Mouse (Mus musculus) stomach, embryonic 15.5 days (tissue): ENCODE measurements around the gene Frmd4b. TPM values are rescaled to one million over a fixed set of nuclear protein-coding genes. Genes with fewer than 3 reads are reported as not detected.

ENCODE experiments used
- ATAC-seq: fragments of 200-750 bp; cut with Nextera tagmentation; 2 replicates; pipeline ENCODE4 v1.8.0; 2017; ENCODE audit warnings: low read depth, moderate number of reproducible peaks, moderate TSS enrichment; ENCODE audit not compliant: insufficient read depth, low FRiP score
- H3K27ac ChIP-seq: fragments of 300-500 bp; sonication (generic); 2 replicates; pipeline ENCODE4 v1.5.1; 2015; ENCODE audit warnings: mild to moderate bottlenecking, inconsistent platforms
- H3K27me3 ChIP-seq: fragments of 300-500 bp; sonication (generic); replicated peaks from 2 replicates; pipeline ENCODE4 v1.6.1; 2015; ENCODE audit warnings: inconsistent platforms
- H3K36me3 ChIP-seq: fragments of 300-500 bp; sonication (generic); 2 replicates; pipeline ENCODE4 v1.6.1; 2015; ENCODE audit warnings: inconsistent platforms
- H3K4me1 ChIP-seq: fragments of 300-500 bp; sonication (generic); 2 replicates; pipeline ENCODE4 v1.6.1; 2015; ENCODE audit warnings: inconsistent platforms
- H3K4me2 ChIP-seq: fragments of 300-500 bp; sonication (generic); 2 replicates; pipeline ENCODE4 v1.6.1; 2015; ENCODE audit warnings: mild to moderate bottlenecking, inconsistent platforms
- H3K4me3 ChIP-seq: fragments of 300-500 bp; sonication (generic); replicated peaks from 2 replicates; pipeline ENCODE4 v1.5.1; 2015; ENCODE audit warnings: inconsistent platforms
- H3K9ac ChIP-seq: fragments of 300-500 bp; sonication (generic); 2 replicates; pipeline ENCODE4 v1.6.1; 2015; ENCODE audit warnings: inconsistent platforms
- H3K9me3 ChIP-seq: fragments of 300-500 bp; sonication (generic); 2 replicates; pipeline ENCODE4 v1.6.1; 2016; ENCODE audit warnings: inconsistent platforms
- WGBS: fragments of 180-500 bp; shearing (Covaris S2); methylation state at CpG from one replicate; pipeline ENCODE4 v1.1.7; 2015; 5-methylcytosine and 5-hydroxymethylcytosine counted together
- polyA plus RNA-seq: library from polyadenylated mRNA; unstranded; fragments of >200 nt; fragmentation: Nextera tagmentation; extraction: Ambion mirVana; gene quantifications from 2 replicates; pipeline ENCODE4 v1.2.1, GENCODE M21; 2015

Gene Frmd4b
- polyA plus RNA-seq, 1 experiment from 2014 or later, result 14.6 TPM

DNA sequence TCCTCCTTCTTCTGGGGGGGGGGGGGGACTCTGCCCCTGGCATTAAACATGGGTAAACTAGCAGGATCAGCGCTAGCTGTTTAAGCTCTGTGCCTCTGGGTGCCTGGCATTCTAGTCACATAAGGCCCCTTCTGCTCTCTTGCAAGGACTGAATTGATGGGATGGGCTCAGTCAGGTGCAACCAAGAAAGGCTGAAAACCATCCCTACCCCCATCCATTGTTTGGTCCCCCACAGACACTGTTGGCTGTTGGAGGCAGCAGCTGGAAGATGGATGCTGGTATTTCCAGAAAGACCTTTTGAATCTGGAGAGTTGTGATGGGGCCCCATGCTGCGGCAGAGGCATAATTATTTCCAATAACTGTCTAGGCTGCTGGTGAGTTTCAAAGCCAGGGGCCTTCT, 7.3 kb downstream of the Frmd4b start:
- no peaks in the 10 kb centered on the region for H3K9me3 ChIP-seq
- no peak overlapping the region for H3K9ac ChIP-seq
- no peaks in the 10 kb centered on the region for H3K36me3 ChIP-seq
- H3K4me2 ChIP-seq, result no peak overlapping the region
- 69% methylated on average over 2 of the region's 2 CpGs for WGBS
- ATAC-seq, result no peak
- H3K27ac ChIP-seq, result no peak overlapping the region
- no peaks in the 10 kb centered on the region for H3K27me3 ChIP-seq
- H3K4me1 ChIP-seq, result no peaks in the 10 kb centered on the region
- H3K4me3 ChIP-seq, result no peak overlapping the region

DNA sequence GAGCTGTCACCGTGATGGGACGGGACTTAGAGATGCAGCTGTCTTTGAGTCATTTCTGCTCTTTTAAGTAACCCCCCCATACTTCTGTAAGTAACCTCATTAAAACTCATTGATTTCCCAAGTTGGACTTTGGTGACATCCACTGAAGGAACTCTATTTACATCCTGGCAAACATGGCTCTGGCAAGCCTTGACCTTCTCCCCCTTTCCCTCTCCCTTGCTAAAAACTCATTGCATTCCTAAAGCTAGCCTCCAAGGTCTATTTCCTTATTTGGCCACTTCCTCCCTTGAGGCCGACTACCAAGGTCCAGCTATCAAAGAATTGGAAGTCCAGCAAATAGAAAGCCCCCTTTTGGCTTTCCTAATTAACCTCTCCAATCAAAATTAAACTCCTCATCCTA, 9.7 kb downstream of the Frmd4b start:
- Histone ChIP-seq H3K4me2 (no peak overlapping the region), H3K27me3 (no peaks in the 10 kb centered on the region), H3K4me3 (no peak overlapping the region), H3K27ac (no peak overlapping the region), H3K9me3 (no peaks in the 10 kb centered on the region), H3K4me1 (no peaks in the 10 kb centered on the region), H3K9ac (no peak overlapping the region), H3K36me3 (no peaks in the 10 kb centered on the region)
- no peak for ATAC-seq
- WGBS, result 46% methylated on average over 3 of the region's 3 CpGs

DNA sequence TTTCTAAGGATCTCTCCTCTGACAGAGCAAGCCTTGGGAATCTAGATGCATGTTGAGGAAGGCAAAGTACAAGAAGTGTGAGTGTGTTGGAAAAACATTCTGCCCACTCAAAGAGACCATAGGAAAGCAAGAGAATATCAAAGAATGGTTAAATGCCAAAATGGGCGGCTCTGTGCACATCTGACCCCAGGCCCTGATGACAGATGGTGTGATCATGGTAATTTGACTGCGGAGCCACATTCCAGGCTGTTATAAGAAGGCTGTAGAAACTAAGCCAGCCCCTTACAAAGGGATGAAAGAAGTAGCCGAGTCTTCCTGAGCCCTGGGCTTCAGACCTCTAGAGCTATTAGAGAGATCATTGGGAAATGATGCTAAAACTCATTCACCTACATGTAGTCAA, 22.1 kb downstream of the Frmd4b start:
- 63% methylated on average over 3 of the region's 3 CpGs for WGBS
- Histone ChIP-seq H3K4me2 (no peak overlapping the region), H3K9ac (no peak overlapping the region), H3K27ac (no peak overlapping the region), H3K4me1 (no peaks in the 10 kb centered on the region), H3K9me3 (no peaks in the 10 kb centered on the region), H3K4me3 (no peak overlapping the region), H3K27me3 (no peaks in the 10 kb centered on the region), H3K36me3 (no peaks in the 10 kb centered on the region)
- no peak for ATAC-seq

DNA sequence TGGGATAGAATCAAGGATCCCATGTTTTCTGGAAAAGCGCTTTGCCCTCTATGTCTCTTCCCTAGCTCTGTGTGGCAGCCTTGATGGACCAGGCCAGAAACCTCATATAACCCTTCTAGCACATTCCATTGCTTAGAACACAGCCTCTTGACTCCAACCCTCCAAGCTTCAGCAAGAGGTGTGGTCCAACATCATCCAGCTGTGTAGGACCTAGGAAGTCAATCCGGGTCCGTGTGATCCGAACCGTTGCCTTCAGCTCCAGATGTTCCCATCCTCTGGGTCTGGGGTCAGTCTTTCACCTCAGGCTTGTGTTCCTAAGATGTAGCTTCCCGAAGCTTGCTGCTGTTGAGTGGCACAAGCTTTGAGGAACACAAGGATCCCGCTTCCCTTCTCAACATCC, 22.8 kb downstream of the Frmd4b start:
- Histone ChIP-seq H3K27ac (no peak overlapping the region), H3K27me3 (no peaks in the 10 kb centered on the region), H3K4me1 (no peaks in the 10 kb centered on the region), H3K9ac (no peak overlapping the region), H3K4me2 (no peak overlapping the region), H3K9me3 (no peaks in the 10 kb centered on the region), H3K4me3 (no peak overlapping the region), H3K36me3 (no peaks in the 10 kb centered on the region)
- WGBS, result 90% methylated on average over 7 of the region's 7 CpGs
- no peak for ATAC-seq

DNA sequence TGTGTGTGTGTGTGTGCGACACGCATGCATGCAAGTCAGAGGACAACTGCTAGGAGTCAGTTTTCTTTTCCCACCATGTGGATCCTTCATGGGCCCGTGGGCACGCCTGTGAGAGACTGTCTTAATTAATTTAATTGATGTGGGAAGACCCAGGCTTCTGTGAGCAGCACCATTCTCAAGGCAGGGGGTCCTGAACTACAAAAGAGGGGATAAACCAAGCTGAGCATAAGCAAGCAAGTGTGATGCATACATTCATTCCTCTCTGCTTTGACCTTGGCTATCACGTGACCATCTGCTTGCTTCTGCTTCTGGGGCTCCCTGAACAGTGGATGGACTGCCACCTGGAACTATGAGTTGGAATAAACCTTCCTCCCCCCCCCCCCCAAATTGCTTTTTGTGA, 27.1 kb downstream of the Frmd4b start:
- Histone ChIP-seq H3K36me3 (no peaks in the 10 kb centered on the region), H3K4me2 (no peak overlapping the region), H3K27me3 (no peaks in the 10 kb centered on the region), H3K4me3 (no peak overlapping the region), H3K9ac (no peak overlapping the region), H3K27ac (no peak overlapping the region), H3K4me1 (no peaks in the 10 kb centered on the region), H3K9me3 (no peaks in the 10 kb centered on the region)
- no peak for ATAC-seq
- WGBS, result 71% methylated on average over 5 of the region's 5 CpGs

DNA sequence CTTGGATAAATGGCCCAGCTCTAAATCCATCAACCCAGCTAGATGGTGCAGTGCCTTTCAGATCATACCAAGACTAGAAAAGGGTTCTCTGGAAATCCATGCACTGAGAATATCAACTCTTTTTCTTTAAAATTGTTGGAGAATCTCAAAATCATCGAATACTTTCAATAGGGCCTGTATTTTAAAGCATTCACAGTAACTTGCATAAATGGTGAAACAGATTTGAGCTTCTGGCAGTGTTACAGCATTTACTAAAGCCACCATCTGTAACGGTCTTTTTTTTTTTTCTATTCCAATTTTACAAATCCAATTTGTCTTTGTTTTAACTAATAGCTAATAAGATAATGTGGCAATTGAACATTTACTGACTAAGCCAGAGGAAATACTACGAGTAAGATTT, 27.8 kb downstream of the Frmd4b start:
- Histone ChIP-seq H3K4me2 (no peak overlapping the region), H3K9ac (no peak overlapping the region), H3K9me3 (no peaks in the 10 kb centered on the region), H3K36me3 (no peaks in the 10 kb centered on the region), H3K4me1 (no peaks in the 10 kb centered on the region), H3K27ac (no peak overlapping the region), H3K4me3 (no peak overlapping the region), H3K27me3 (no peaks in the 10 kb centered on the region)
- 77% methylated on average over 3 of the region's 3 CpGs for WGBS
- no peak for ATAC-seq

DNA sequence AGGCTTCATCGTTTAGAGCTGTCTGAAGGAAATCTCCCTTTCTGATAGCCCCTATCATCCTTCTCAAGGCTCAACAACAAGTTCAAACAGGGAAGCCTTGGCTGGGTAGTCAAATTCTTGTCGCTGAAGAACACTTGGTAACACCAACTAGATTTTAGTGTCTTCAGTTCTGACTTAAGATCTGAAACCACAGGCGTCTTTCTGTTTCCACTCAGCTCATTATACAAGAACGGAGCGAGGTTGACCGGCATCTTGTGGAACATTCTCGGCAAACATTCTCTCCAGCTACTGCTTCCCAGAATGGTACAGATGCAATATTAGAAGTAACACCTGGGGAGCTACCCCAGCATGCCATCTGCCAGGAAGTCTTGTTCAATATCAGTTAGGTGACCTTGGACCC, 28.3 kb downstream of the Frmd4b start:
- 89% methylated on average over 7 of the region's 7 CpGs for WGBS
- Histone ChIP-seq H3K4me2 (no peak overlapping the region), H3K4me3 (no peak overlapping the region), H3K36me3 (no peaks in the 10 kb centered on the region), H3K27me3 (no peaks in the 10 kb centered on the region), H3K4me1 (no peaks in the 10 kb centered on the region), H3K9ac (no peak overlapping the region), H3K27ac (no peak overlapping the region), H3K9me3 (no peaks in the 10 kb centered on the region)
- no peak for ATAC-seq

DNA sequence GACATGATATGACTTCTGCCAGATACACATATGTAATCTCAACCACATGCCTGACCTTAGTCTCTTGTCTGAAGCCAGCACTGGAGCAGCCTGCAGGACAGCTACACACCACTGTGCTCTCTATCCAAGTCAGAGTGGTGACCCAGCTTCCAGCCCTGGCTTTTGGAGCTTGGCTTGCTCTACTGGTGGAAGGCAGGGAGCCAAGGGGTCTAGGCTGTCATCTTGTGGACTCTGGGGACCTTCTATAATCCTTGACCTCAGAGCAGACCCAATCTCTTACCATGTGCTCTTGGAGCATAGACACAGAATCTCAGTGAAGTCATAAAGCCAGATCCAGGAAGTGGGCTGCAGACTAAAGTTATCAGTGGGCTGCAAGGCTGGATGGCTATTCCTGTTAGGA, 30.7 kb downstream of the Frmd4b start:
- no peak overlapping the region for H3K9ac ChIP-seq
- H3K4me1 ChIP-seq, result no peaks in the 10 kb centered on the region
- ATAC-seq, result no peak

DNA sequence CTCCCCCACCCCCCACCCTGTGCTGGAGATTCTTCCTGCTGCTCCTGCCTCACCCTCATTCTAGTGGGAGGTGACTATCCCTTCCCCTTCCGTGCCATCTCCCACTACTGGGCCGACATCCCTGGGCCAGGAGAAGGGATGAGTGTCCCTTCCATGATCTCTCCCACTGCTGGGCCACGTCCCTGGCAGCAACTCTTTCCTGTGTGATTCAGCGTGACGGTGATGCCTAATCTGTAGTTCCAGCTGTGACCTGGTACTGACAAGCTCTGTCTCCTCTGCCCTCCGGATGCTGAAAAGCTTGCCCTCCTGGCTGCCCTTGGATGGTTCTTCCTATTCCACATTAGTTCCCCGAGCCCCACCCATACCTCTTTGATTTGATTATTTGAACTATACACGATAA, 31.3 kb downstream of the Frmd4b start:
- no peak overlapping the region for H3K4me3 ChIP-seq
- no peaks in the 10 kb centered on the region for H3K36me3 ChIP-seq
- 69% methylated on average over 8 of the region's 8 CpGs for WGBS
- no peak overlapping the region for H3K9ac ChIP-seq
- no peaks in the 10 kb centered on the region for H3K9me3 ChIP-seq
- H3K4me2 ChIP-seq, result no peak overlapping the region
- H3K4me1 ChIP-seq, result no peaks in the 10 kb centered on the region
- H3K27me3 ChIP-seq, result no peaks in the 10 kb centered on the region
- ATAC-seq, result no peak
- H3K27ac ChIP-seq, result no peak overlapping the region

More for the DNA sequence above, 30.7 kb downstream of the Frmd4b start:
- Histone ChIP-seq H3K9me3 (no peaks in the 10 kb centered on the region), H3K27ac (no peak overlapping the region), H3K4me3 (no peak overlapping the region), H3K4me2 (no peak overlapping the region), H3K27me3 (no peaks in the 10 kb centered on the region), H3K36me3 (no peaks in the 10 kb centered on the region)

DNA sequence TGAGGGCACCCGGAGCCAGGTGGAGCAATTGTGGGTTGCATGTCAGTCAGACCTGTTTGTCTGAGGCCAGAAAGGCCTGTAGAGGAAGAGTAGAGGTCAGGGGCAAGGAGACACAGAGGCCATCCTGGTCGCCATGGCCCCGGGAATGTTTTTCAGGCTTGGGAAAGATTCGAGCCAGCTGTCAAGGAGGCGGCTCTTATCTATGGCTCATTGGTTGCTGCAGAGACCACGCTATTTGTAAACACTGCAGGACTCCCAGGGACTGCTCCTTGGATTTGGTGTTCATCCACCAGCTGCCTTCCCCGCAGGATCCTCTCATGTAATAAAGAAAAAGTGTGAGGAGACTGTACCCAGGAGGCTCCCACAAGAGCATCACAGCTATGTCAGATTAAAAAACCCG, 34.6 kb downstream of the Frmd4b start:
- H3K9ac ChIP-seq, result no peak overlapping the region
- H3K27ac ChIP-seq, result no peak overlapping the region
- WGBS, result 39% methylated on average over 8 of the region's 8 CpGs
- no peaks in the 10 kb centered on the region for H3K36me3 ChIP-seq
- no peak for ATAC-seq
- no peaks in the 10 kb centered on the region for H3K27me3 ChIP-seq
- H3K4me1 ChIP-seq, result no peaks in the 10 kb centered on the region
- H3K4me3 ChIP-seq, result no peak overlapping the region
- H3K9me3 ChIP-seq, result no peaks in the 10 kb centered on the region
- H3K4me2 ChIP-seq, result no peak overlapping the region

DNA sequence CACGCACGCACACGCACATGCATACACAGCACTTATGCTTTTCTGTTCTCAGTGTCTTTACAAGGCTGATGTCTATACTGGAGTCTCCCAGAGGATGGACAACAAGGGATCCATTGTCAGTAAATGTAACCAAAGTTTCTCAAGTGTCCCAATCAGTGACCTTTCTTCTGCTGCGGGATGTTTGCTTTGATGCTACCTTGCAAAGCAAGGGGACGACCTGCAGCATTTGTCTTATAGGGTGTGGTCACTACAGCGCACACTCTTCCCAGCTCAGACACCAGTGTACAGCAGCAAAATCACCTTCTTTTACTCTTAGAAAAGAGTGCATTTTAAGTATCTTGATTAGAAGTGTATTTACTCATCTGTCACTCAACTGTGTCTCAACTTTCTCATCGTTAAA, 35.4 kb downstream of the Frmd4b start:
- H3K4me1 ChIP-seq, result no peaks in the 10 kb centered on the region
- no peak overlapping the region for H3K27ac ChIP-seq

DNA sequence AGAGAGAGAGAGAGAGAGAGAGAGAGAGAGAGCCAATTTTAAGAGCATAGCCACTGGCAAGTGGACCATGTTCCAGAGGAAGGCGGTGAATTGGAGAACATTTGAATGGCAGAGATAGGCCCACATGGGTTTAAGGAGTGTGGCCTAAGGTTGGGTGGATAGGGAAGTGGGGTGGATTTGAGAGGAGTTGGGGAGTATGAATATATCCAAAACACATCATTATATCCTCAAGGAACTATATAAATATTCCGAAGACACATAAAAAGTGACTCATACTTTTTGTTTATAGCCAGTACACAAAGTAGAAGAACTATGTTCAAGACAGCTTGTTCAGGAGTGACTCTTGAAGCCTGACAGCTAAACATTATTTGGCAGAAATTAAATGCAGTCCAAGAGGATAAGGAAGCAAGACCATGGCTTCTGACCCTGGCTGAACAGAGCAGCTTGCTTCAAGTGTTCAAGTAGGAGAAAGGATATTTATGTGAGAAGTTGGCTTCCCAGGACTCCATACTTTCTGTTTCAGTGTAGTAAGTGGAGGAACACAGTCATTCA, 36.8 kb downstream of the Frmd4b start:
- H3K9ac ChIP-seq, result no peak overlapping the region
- H3K36me3 ChIP-seq, result no peaks in the 10 kb centered on the region
- H3K27ac ChIP-seq, result no peak overlapping the region
- no peaks in the 10 kb centered on the region for H3K4me1 ChIP-seq
- H3K27me3 ChIP-seq, result no peaks in the 10 kb centered on the region
- no peak for ATAC-seq
- 91% methylated on average over 2 of the region's 2 CpGs for WGBS
- no peaks in the 10 kb centered on the region for H3K9me3 ChIP-seq
- H3K4me3 ChIP-seq, result no peak overlapping the region
- no peak overlapping the region for H3K4me2 ChIP-seq

More for the DNA sequence above, 35.4 kb downstream of the Frmd4b start:
- Histone ChIP-seq H3K4me2 (no peak overlapping the region), H3K27me3 (no peaks in the 10 kb centered on the region), H3K9me3 (no peaks in the 10 kb centered on the region), H3K36me3 (no peaks in the 10 kb centered on the region), H3K9ac (no peak overlapping the region), H3K4me3 (no peak overlapping the region)
- no peak for ATAC-seq
- 79% methylated on average over 7 of the region's 7 CpGs for WGBS

DNA sequence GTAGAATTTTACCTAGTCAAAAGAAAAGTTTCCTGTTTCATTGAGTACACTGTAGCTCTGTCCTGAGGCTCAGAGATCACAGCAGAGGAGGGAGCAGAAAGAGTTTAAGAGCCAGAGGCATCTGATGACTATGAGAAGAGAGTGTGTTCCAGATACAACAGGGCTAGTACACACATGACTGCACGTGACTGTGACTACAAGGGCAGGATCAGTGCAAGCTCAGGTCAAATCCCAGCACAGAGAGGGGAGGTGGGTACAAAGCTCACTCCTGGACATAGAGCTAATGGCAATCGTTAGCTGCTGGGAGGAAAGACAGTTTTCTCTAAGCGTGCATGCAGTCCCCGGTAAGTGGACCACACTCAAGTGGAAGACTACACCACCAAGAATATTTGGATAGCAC, 37.6 kb downstream of the Frmd4b start:
- WGBS, result 78% methylated on average over 4 of the region's 4 CpGs
- H3K9ac ChIP-seq, result no peak overlapping the region
- H3K4me1 ChIP-seq, result no peaks in the 10 kb centered on the region
- no peak for ATAC-seq
- H3K36me3 ChIP-seq, result no peaks in the 10 kb centered on the region
- H3K9me3 ChIP-seq, result no peaks in the 10 kb centered on the region
- H3K27ac ChIP-seq, result no peak overlapping the region
- no peak overlapping the region for H3K4me2 ChIP-seq
- no peaks in the 10 kb centered on the region for H3K27me3 ChIP-seq
- H3K4me3 ChIP-seq, result no peak overlapping the region
